In the genomic region with DNA sequence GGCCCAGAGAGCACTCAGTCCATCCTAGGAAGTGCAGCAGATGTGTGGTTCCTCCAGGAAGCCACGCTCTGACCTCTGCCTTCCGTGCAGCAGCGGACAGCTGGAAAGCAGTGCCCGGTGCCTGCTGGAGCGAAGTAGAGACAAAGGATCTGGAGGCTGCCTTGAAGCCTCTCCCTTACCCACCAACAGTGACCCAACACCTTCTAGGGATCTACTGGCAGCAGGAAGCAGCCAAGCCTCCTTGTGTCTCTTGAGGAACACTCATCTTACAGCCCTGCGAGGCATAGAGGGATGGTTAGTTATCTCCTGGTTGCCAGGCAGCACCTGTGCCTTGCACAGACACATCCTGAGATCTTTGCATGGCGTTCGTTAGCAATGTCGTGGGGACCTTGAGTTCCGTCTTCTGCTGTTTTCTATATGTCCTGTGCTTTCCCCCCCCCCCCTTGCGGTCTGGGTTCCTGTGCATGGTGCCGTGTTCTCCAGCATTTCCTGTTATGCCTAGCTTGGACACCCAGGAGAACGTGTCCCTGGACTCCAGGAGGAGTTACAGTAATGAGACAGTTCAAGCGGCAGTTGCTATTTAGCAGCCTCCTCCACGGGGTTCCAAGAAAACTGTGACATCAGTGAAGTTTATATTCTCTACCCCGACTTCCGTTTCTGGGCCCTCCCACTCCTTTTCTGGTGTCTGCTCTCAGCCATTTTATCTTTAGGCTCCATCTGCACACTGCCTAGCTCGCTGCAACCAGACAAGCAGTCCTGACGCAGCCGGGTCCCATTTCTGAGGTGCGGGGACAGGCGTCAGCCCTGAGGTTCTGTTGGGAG, we compare ENCODE assay signal across 8 mouse cellular contexts.
A peak's percentile ranks its signal among the peaks of the same experiment; 100 is the strongest.
DNase-seq lines count a peak whose midpoint lies in the region; ATAC-seq lines count a peak whose summit lies in the region.

No protein-coding gene starts in this region.

- ATAC-seq in common myeloid progenitor, adult 5-6 weeks (replicated peaks; ENCODE audit: low read depth, poor library complexity, severe bottlenecking): peak; percentile 80

- intact Hi-C loops in heart, postnatal 14 days (cut with DNase I): no loop called here

- DNase-seq in embryo, embryonic 10 days (ENCODE audit: low spot score): peak; percentile 53
- no peak for DNase-seq in embryo, embryonic 9.5 days (ENCODE audit: extremely low spot score)
- DNase-seq in heart, postnatal 14 days: peak; percentile 23 to 40
- DNase-seq in left cerebral cortex, adult 18-20 months (ENCODE audit: low spot score in 2 of 2): peak; percentile 63 to 80
- peak; percentile 50 for DNase-seq in lung, postnatal 25 days (ENCODE audit: low spot score)
- DNase-seq in spleen, postnatal 4 days (ENCODE audit: low spot score in 2 of 2): peak; percentile 56 to 72
- no peak for DNase-seq in retina, embryonic 14.5 days (ENCODE audit: low spot score)

Comparison
In these comparisons a context has a peak if more than half of its experiments do, and no peak if none do; other contexts are left out.
1. DNase-seq: peak in embryo, embryonic 10 days (single experiment), heart, postnatal 14 days (2 of 2), left cerebral cortex, adult 18-20 months (2 of 2), lung, postnatal 25 days (single experiment) and spleen, postnatal 4 days (2 of 2); none in embryo, embryonic 9.5 days (single experiment) and retina, embryonic 14.5 days (single experiment).